Mouse (Mus musculus) 3134 (cell line): ENCODE data around the gene Khdc4.

Experiments
- DNase-seq: peaks from one replicate; pipeline ENCODE4 v3.0.0-alpha.2; 2011; ENCODE audit warnings: low spot score; ENCODE audit not compliant: insufficient read length; ENCODE audit errors: extremely low read depth

The Khdc4 gene

DNA sequence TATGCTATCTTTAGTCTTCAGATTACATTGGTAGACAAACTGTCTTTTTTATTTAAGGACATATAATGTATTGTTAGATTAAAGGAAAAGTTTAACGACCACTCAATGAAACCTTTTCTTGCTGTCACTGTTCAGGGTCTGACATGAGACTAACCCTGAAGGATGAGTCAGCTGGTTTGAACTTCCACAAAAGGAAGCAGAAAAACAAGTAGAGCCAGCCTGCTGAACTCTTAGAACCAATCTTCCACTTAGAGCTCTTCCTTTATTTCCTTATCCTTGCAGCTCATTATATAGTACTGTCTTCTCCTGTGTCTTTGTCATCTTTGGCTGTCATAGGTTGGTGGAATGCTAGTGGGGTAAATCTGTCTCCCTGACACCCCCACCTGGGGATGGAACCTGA is 32.2 kb downstream of the Khdc4 start:
- DNase-seq: no peak

- peak; percentile 33 for DNase-seq
Observed at GRCm38 (mm10) chr3:88719098-88719497, 33.5 kb downstream of the Khdc4 start.

GRCm38 (mm10) chr3:88736556-88736955 is 51.0 kb downstream of the Khdc4 start:
- peak; percentile 48 for DNase-seq

DNA sequence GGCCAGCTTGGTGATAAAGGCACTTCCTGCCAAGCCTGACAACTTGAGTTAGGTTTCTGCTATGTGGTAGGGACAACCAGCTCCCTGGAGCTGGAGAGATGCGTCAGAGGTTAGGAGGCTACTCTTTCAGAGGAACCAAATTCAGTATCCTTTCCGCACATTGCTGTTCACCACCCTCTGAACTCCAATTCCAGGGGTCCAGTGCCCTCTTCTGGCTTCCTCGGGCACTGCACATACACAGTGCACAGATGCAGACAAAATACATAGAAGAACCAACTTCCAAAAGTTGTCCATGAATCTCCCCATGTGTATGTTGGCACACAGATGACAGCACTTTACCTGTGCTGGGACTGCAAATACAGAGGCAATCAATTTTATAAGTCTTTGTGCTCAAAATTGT is 53.0 kb downstream of the Khdc4 start:
- DNase-seq: peak; percentile 36

GRCm38 (mm10) chr3:88740147-88740546 is 54.5 kb downstream of the Khdc4 start:
- no peak for DNase-seq

GRCm38 (mm10) chr3:88745534-88745933 is 59.9 kb downstream of the Khdc4 start:
- no peak for DNase-seq

DNA sequence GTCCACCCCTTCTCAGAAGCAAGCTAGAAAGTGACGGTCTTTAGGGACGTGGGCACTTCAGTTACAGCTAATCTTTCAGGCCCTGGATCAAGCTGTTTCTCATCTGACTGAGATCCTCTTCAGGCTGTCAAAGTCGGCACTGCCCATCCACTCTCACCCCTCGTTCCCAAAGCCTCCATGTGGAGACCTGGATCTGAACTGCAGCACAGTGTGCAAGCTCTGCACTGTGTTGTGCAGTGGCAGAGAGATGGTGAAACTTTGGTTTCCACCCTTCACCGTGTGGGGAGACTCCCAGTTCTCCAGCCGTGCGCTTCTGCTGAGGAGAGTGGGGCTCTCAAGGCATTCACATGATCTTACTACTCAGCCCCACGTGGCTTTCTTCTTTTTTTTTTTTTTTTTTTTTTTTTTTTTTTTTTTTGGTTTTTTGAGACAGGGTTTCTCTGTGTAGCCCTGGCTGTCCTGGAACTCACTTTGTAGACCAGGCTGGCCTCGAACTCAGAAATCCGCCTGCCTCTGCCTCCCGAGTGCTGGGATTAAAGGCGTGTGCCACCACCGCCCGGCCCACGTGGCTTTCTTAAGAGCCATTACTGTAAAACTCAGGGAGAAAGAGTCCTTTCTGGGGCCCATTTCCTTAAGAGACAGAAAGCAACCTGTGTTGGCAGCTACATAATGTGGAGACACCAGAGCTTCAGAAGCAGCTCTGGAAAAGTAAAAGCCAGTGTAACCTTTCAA is 60.7 kb downstream of the Khdc4 start:
- DNase-seq: no peak

- no peak for DNase-seq
Observed at GRCm38 (mm10) chr3:88746871-88747231, 61.2 kb downstream of the Khdc4 start.

- DNase-seq: peak; percentile 43
Observed at GRCm38 (mm10) chr3:88754283-88754682, 68.7 kb downstream of the Khdc4 start.

- DNase-seq: peak; percentile 29
Observed at GRCm38 (mm10) chr3:88755541-88755940, 69.9 kb downstream of the Khdc4 start.

DNA sequence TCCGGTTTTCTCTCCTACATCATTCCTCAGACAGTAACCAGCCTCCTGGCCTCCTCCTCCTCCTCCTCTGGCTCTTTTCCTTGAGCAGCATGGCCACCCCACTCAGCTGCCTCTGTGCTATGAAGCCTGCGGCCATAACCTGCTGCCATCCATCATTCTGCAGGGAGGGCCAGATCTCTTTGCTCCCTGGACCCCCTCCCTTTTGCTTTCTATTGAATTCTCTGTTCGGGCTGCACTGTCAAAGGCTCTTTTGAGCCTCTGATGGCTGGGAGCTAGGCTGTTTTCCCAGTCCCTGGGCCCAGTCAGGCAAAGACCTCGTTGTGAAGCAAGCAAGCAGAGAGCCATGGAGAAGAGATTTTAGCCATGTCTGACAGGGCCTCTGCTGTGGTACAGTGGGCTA is 70.7 kb downstream of the Khdc4 start:
- no peak for DNase-seq

DNA sequence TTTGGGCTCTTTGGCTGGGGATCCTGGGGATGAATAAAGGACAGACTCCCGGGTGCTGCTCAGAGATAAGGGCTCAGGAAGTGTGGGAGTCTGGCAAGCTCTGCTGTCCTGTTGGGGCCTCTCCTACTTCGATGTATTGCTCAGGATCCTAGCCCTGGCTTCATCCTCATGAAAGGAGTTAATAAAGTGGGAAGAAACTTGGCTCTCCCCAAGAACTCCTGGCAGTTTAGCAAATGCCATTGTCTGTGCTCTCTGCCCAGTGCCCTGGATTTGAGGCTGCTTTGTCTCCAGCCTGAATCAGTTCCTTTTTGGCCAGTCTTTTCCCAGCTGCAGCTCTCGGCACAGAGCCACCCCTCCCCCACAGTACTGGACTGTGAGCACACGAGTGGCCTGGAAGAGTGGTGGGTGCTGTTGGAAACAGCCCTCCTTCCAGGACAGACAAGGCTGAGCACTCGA is 72.5 kb downstream of the Khdc4 start:
- DNase-seq: no peak

DNA sequence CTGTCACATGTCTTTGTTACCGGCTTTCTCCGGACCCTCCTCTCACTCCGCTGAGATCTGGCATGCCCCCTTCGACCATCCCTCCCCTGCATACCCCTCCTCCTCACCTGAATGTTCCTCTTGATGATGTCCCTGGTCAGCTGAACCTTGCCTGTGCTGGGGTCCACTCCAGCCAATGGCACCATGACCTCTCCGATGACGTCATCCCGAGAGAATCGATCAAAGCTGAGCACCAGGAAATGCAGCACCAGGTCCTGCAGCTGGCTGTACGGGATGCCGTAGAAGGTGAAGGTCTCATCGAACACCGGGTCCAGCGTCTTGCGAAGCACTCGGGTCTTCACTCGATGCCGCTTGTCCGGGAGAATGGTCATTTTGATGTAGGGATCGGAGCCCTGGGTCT is 76.0 kb downstream of the Khdc4 start:
- DNase-seq: no peak

- DNase-seq: no peak
Observed at GRCm38 (mm10) chr3:88762401-88762831, 76.8 kb downstream of the Khdc4 start.
